Mouse (Mus musculus) thymus, adult 2 months (tissue): ENCODE measurements around the gene Scube2.

Experiments used
- CTCF ChIP-seq: fragments of 200-500 bp; IDR thresholded peaks from 2 replicates; pipeline ENCODE4 v1.5.1; 2012; ENCODE audit warnings: mild to moderate bottlenecking, control low read depth, low read length, moderate library complexity, borderline replicate concordance; ENCODE audit not compliant: control insufficient read depth, poor library complexity, insufficient read depth; ENCODE audit errors: extremely low read depth
- POLR2A ChIP-seq: fragments of 200-500 bp; IDR thresholded peaks from 2 replicates; pipeline ENCODE4 v1.6.1; 2012; ENCODE audit warnings: mild to moderate bottlenecking, low read length, control low read depth, moderate library complexity; ENCODE audit not compliant: control insufficient read depth, poor library complexity, insufficient read depth; ENCODE audit errors: extremely low read depth

DNA sequence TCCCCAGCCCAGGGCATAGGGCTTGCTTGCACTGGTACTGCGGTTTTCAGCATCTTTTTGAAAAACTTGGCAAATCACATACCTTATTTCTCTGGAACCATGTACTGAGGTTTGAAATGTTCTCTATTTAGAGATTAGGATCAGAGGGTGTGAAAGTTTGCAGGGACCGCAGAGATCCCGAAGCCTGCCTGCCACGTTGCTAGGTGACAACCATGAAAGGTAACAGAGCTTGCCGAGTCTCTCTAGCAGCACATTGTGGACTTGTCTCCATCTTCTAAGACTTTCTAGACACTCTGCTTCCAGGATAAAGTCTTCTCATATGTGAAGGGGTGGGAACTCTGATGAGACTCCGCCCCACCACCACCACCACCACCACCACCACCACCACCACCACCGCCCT is 13.5 kb downstream of the Scube2 start:
- TF ChIP-seq POLR2A (no peak), CTCF (no peak)
